Mouse (Mus musculus): Measurements from ENCODE around the gene Pax2. TPM values are rescaled to one million over a fixed set of nuclear protein-coding genes. Genes with fewer than 3 reads are reported as not detected.

The Pax2 gene
- total RNA-seq, 1 experiment: not detected

GRCm38 (mm10) chr19:44821581-44821980 is 65.7 kb downstream of the Pax2 start:
- no peaks in the 10 kb centered on the region for H3K36me3 ChIP-seq (ENCODE audit: control insufficient read depth, insufficient read depth, low read length, poor library complexity, severe bottlenecking)
- H3K9me3 ChIP-seq (ENCODE audit: control insufficient read depth, insufficient read depth, low read depth, low read length): no peaks in the 10 kb centered on the region
- no peak for TF ChIP-seq MAFK (IDR thresholded peaks at IDR 0.05; ENCODE audit: insufficient read depth, low read depth, low read length)
- TF ChIP-seq CHD2 (IDR thresholded peaks at IDR 0.05; ENCODE audit: low read depth, low read length): no peak
- TF ChIP-seq ZNF384 (IDR thresholded peaks at IDR 0.05; ENCODE audit: low read depth, low read length): no peak
- no peak for TF ChIP-seq HCFC1 (IDR thresholded peaks at IDR 0.05; ENCODE audit: borderline replicate concordance, insufficient read depth, low read length)
- TF ChIP-seq ZC3H11A (IDR thresholded peaks at IDR 0.05; ENCODE audit: borderline replicate concordance, low read depth, low read length): no peak
- DNase-seq (ENCODE audit: low read depth, low spot score): no peak
- no peak overlapping the region for H3K4me3 ChIP-seq (ENCODE audit: insufficient read depth in 1 of 2, low read depth in 1 of 2, low read length in 2 of 2, poor library complexity in 1 of 2, severe bottlenecking in 1 of 2)
- H3K9ac ChIP-seq (ENCODE audit: insufficient read depth, low read depth, low read length, poor library complexity, severe bottlenecking): no peak overlapping the region
- in situ Hi-C loops (cut with MboI; ENCODE audit: low sequenced_read_pairs in 2 of 2, unreplicated experiment in 2 of 2): no loop called here
- no peak overlapping the region for H3K27ac ChIP-seq (ENCODE audit: insufficient read depth, low read depth, low read length, poor library complexity, severe bottlenecking)
- no peaks in the 10 kb centered on the region; a peak in 1 of 4 replicates for H3K4me1 ChIP-seq (ENCODE audit: control insufficient read depth in 2 of 2, insufficient read depth in 2 of 2, low read length in 2 of 2, poor library complexity in 1 of 2)

DNA sequence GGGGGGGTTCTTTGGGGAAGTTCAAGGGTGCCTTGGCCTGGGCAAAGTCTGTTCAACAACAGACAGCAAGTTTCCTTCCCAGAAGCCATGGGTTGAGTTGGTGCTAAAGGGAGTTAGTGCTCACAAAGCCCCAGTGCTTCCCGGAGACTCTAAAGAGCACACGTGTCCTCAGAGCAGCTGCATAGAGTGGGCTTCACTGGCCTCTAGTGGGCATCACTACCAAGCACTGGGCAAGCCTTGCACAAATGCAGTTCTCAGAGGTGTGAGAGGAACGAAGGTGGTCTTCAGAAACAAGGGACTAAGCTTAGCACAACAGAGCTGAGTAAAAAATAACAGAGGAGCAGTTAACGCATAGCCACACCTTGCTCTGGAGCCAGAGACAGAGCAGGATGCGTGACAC is 66.5 kb downstream of the Pax2 start:
- no peak overlapping the region for H3K9ac ChIP-seq (ENCODE audit: insufficient read depth, low read depth, low read length, poor library complexity, severe bottlenecking)
- no peak overlapping the region for H3K4me3 ChIP-seq (ENCODE audit: insufficient read depth in 1 of 2, low read depth in 1 of 2, low read length in 2 of 2, poor library complexity in 1 of 2, severe bottlenecking in 1 of 2)
- in situ Hi-C loops (cut with MboI; ENCODE audit: low sequenced_read_pairs in 2 of 2, unreplicated experiment in 2 of 2): no loop called here
- no peak overlapping the region for H3K27ac ChIP-seq (ENCODE audit: insufficient read depth, low read depth, low read length, poor library complexity, severe bottlenecking)
- no peak for DNase-seq (ENCODE audit: low read depth, low spot score)
- TF ChIP-seq CHD2 (IDR thresholded peaks at IDR 0.05; ENCODE audit: low read depth, low read length) (no peak), ZNF384 (IDR thresholded peaks at IDR 0.05; ENCODE audit: low read depth, low read length) (no peak), MAFK (IDR thresholded peaks at IDR 0.05; ENCODE audit: insufficient read depth, low read depth, low read length) (no peak), HCFC1 (IDR thresholded peaks at IDR 0.05; ENCODE audit: borderline replicate concordance, insufficient read depth, low read length) (no peak), ZC3H11A (IDR thresholded peaks at IDR 0.05; ENCODE audit: borderline replicate concordance, low read depth, low read length) (no peak)
- no peaks in the 10 kb centered on the region; a peak in 1 of 4 replicates for H3K4me1 ChIP-seq (ENCODE audit: control insufficient read depth in 2 of 2, insufficient read depth in 2 of 2, low read length in 2 of 2, poor library complexity in 1 of 2)
- H3K36me3 ChIP-seq (ENCODE audit: control insufficient read depth, insufficient read depth, low read length, poor library complexity, severe bottlenecking): no peaks in the 10 kb centered on the region
- no peaks in the 10 kb centered on the region for H3K9me3 ChIP-seq (ENCODE audit: control insufficient read depth, insufficient read depth, low read depth, low read length)

GRCm38 (mm10) chr19:44823657-44824056 is 67.8 kb downstream of the Pax2 start:
- DNase-seq (ENCODE audit: low read depth, low spot score): no peak
- in situ Hi-C loops (cut with MboI; ENCODE audit: low sequenced_read_pairs in 2 of 2, unreplicated experiment in 2 of 2): no loop called here

DNA sequence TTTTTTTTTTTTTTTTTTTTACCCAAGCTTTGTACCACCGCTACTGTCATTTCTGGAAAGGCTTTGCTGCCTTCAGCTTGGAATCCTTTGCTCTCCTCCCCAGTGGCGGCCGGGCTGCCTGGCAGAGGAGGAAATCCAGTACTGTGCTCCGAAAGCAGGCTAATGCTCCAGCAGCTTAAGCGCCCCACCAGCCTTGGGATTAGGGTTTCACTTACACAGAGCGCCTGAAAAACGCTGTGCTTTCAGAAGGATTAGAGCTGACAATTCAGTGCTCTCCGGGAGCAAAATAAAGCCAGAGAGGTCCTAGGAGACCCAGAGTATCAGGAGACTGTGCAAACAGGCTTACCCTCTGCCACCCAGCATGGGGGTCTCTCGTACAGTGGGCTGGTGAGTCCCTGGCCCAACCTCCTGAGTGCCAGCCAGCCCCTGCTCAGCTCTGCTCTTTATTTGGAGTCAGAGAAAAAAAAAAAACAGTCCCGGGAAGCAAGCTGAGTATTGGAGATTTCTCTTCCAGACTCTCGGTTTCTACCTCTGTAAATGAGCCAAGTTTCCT is 69.4 kb downstream of the Pax2 start:
- in situ Hi-C loops (cut with MboI; ENCODE audit: low sequenced_read_pairs in 2 of 2, unreplicated experiment in 2 of 2): no loop called here
- DNase-seq (ENCODE audit: low read depth, low spot score): no peak
- no peak overlapping the region for H3K27ac ChIP-seq (ENCODE audit: insufficient read depth, low read depth, low read length, poor library complexity, severe bottlenecking)
- H3K9ac ChIP-seq (ENCODE audit: insufficient read depth, low read depth, low read length, poor library complexity, severe bottlenecking): no peak overlapping the region
- H3K9me3 ChIP-seq (ENCODE audit: control insufficient read depth, insufficient read depth, low read depth, low read length): no peaks in the 10 kb centered on the region
- no peak for TF ChIP-seq HCFC1 (IDR thresholded peaks at IDR 0.05; ENCODE audit: borderline replicate concordance, insufficient read depth, low read length)
- no peak for TF ChIP-seq MAFK (IDR thresholded peaks at IDR 0.05; ENCODE audit: insufficient read depth, low read depth, low read length)
- no peak for TF ChIP-seq CHD2 (IDR thresholded peaks at IDR 0.05; ENCODE audit: low read depth, low read length)
- TF ChIP-seq ZC3H11A (IDR thresholded peaks at IDR 0.05; ENCODE audit: borderline replicate concordance, low read depth, low read length): no peak
- no peak for TF ChIP-seq ZNF384 (IDR thresholded peaks at IDR 0.05; ENCODE audit: low read depth, low read length)
- no peak overlapping the region for H3K4me3 ChIP-seq (ENCODE audit: insufficient read depth in 1 of 2, low read depth in 1 of 2, low read length in 2 of 2, poor library complexity in 1 of 2, severe bottlenecking in 1 of 2)
- H3K36me3 ChIP-seq (ENCODE audit: control insufficient read depth, insufficient read depth, low read length, poor library complexity, severe bottlenecking): no peaks in the 10 kb centered on the region
- no peaks in the 10 kb centered on the region for H3K4me1 ChIP-seq (ENCODE audit: control insufficient read depth in 2 of 2, insufficient read depth in 2 of 2, low read length in 2 of 2, poor library complexity in 1 of 2)

More at GRCm38 (mm10) chr19:44823657-44824056, 67.8 kb downstream of the Pax2 start:
- H3K4me3 ChIP-seq (ENCODE audit: insufficient read depth in 1 of 2, low read depth in 1 of 2, low read length in 2 of 2, poor library complexity in 1 of 2, severe bottlenecking in 1 of 2): no peak overlapping the region
- no peaks in the 10 kb centered on the region; a peak in 1 of 4 replicates for H3K4me1 ChIP-seq (ENCODE audit: control insufficient read depth in 2 of 2, insufficient read depth in 2 of 2, low read length in 2 of 2, poor library complexity in 1 of 2)
- H3K9me3 ChIP-seq (ENCODE audit: control insufficient read depth, insufficient read depth, low read depth, low read length): no peaks in the 10 kb centered on the region
- no peak overlapping the region for H3K9ac ChIP-seq (ENCODE audit: insufficient read depth, low read depth, low read length, poor library complexity, severe bottlenecking)
- TF ChIP-seq ZNF384 (IDR thresholded peaks at IDR 0.05; ENCODE audit: low read depth, low read length) (no peak), HCFC1 (IDR thresholded peaks at IDR 0.05; ENCODE audit: borderline replicate concordance, insufficient read depth, low read length) (no peak), CHD2 (IDR thresholded peaks at IDR 0.05; ENCODE audit: low read depth, low read length) (no peak), ZC3H11A (IDR thresholded peaks at IDR 0.05; ENCODE audit: borderline replicate concordance, low read depth, low read length) (no peak), MAFK (IDR thresholded peaks at IDR 0.05; ENCODE audit: insufficient read depth, low read depth, low read length) (no peak)
- no peaks in the 10 kb centered on the region for H3K36me3 ChIP-seq (ENCODE audit: control insufficient read depth, insufficient read depth, low read length, poor library complexity, severe bottlenecking)
- no peak overlapping the region for H3K27ac ChIP-seq (ENCODE audit: insufficient read depth, low read depth, low read length, poor library complexity, severe bottlenecking)
